Mouse (Mus musculus): ENCODE measurements at regions not wholly inside any gene's neighbourhood (a gene's known extent, or its start where the extent isn't known, plus 50 kb on each side); places are given as distances from the start of the nearest gene placed in this dataset.

GRCm38 (mm10) chr14:24618226-24619038, 131.5 kb downstream of the Rps24 start:
- peak in 1 of 2 experiments; percentile 40 for DNase-seq (ENCODE audit: low spot score in 2 of 2)

DNA sequence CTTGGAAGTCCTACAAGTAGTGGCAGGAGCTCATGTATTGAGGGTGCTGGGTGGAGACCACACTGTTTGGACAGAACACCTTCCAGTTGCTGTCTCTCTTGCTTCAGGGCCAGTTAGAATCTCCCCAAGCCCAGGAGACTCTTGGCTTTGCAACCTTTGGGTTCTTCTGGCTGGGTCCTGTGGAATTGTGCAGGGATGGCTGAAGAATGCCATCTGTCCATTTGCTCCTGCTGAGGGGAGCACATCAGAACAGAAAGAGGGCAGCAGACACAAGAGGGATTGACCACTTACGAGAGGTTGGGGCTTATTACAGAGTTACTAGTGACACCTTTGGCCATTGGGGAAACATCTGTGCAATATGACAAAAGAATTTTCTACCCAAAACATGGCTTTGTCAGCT, 145.1 kb downstream of the Rps24 start:
- no peak for DNase-seq (ENCODE audit: low spot score in 2 of 2)

DNA sequence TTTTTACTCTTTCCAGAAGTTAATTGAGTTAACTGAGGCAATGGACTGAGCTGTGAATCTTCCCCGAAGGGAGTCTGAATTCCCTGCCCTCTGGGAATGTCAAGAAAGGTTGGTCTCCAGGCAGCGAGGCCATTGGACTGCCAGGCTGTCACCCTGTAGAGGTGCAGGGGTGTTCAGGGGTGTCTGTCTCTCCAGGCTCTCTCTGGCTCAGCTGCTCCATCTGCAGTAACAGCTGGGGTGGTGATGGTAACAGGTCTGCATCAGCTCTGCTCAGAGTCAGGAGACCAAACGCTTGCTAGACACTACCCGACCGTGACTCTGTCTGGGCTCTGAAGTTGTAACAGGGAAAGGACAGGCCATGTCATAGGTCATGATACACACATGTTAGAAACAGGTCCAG, 154.9 kb downstream of the Rps24 start:
- DNase-seq (ENCODE audit: low spot score in 2 of 2): no peak

GRCm38 (mm10) chr14:24644117-24644808, 157.3 kb downstream of the Rps24 start:
- DNase-seq (ENCODE audit: low spot score in 2 of 2): no peak

GRCm38 (mm10) chr14:24646239-24646848, 159.4 kb downstream of the Rps24 start:
- peak in 1 of 2 experiments; percentile 58 for DNase-seq (ENCODE audit: low spot score in 2 of 2)

DNA sequence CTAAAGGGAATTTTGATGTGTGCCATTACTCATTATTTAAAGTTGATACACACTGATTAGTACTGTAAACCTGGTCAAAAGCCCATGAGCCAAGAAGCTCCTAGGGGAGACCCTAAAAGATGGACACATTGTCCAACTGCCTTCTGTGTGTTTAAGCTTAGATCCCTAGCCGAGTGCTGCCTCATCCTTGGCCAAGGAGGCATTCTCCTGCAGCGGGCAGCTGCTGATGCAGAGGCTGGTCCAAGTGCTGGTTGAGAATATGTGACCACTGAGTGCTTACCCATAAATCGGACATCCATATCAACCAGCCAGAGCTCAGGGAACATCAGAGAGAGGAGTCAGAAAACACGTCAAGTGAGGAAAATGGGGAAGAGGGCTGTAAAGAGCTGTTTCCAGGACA, 160.8 kb downstream of the Rps24 start:
- no peak for DNase-seq (ENCODE audit: low spot score in 2 of 2)

DNA sequence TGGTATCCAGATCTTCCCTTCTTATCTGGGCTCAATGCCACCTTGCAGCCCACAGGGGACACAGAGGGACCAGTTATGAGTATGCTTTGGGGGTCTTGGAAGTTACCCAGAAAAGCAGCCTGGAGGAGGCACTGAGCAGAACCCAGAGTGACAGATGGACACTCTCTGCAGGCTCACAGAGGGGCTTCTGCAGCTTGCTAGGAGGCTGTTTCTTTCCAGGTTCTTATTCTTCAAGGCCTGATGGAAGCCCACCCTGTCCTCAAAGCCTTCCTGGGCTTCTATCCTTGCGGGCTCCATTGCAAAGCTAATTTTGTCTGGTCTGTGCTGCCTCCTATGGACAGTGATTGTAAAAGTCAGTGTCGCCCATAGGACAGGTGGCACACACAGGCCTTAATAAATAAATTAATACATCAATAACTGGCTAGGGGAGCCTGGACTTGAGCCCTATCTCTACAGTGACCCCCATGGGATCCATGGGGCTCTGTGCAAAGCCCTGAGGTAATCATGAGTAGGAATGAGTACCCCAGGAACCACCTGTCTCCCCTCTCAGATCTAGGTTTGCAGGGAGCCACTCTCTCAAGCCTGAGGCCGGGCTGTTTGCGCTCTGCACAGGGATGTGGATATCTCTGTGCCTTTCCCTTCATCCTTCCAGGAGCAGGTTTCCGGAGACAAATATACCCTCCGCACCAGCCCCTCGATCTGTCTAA, 163.4 kb downstream of the Rps24 start:
- DNase-seq (ENCODE audit: low spot score in 2 of 2): no peak

DNA sequence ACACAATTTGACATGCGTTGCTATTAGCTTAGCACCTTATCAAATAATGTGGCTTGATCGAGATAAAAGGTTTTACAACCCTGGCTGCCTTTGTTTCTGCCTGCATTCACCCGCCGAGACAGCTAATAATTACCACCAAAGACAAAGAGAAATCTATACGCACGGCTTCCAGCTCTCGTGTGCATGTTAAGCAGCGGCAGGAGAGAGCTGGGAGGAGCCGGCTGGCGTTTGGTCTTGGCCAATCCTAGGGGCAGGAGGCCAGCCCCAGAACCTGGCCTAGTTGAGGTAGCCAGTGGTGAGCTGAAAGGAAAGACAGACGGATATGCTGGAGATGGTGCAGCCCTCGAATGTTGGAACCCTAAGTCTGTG, 164.0 kb downstream of the Rps24 start:
- no peak for DNase-seq (ENCODE audit: low spot score in 2 of 2)

DNA sequence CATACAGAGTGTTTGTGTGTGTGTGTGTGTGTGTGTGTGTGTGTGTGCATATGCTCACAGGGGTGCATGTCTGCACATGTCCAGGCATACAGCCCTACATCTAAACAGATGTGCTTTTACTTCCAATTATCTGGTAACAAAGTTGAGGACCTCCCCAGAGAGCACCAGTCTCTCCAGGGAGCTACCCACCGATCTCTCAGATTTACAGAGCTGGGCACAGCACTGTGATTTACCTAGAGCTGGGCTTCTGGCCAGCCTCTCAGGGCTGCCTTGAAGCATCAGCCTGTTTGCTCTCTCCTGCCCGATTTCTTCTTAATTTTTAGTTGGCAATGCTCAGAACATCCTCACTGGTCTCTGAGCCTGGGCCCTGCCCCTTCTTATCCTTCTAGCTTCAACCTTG, 165.7 kb downstream of the Rps24 start:
- DNase-seq (ENCODE audit: low spot score in 2 of 2): no peak

GRCm38 (mm10) chr14:24655580-24655979, 168.7 kb downstream of the Rps24 start:
- peak in 1 of 2 experiments; percentile 58 for DNase-seq (ENCODE audit: low spot score in 2 of 2)

DNA sequence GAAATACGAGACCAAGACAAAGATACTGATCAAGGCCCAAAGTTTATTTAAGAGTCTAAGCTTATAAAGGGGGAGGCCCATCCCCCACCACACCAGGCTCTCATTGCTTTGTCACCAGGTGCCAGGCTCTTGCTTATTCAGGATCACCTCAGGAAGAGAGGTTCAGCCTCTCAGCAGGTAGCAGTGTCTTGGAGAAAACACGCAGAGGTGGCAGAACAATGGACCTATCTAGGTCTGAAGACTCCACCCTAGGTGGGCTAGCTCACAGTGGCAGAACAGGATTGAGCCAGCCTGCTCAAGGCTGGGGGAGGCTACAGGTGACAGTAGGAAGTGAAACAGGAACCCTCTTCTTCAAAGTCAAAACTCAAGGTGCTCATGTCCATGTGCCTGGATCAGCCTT, 174.9 kb downstream of the Rps24 start:
- DNase-seq (ENCODE audit: low spot score in 2 of 2): no peak

DNA sequence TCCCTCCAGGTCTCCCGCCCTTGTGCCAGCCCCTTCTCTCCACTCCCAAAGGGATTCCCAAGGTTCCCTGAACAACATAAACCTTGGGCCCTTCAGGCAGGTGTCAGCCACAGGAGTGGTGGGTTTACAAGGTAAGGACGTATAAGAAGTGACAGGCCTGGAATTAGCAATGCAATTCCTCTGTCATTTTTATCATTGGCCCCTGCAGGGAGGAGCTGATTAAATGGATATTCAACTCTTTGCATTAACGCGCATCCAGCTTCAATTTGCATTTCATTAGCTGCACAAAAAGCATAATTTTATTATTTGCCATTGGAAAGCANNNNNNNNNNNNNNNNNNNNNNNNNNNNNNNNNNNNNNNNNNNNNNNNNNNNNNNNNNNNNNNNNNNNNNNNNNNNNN, 178.3 kb downstream of the Rps24 start:
- no peak for DNase-seq (ENCODE audit: low spot score in 2 of 2)
